In the genomic region with DNA sequence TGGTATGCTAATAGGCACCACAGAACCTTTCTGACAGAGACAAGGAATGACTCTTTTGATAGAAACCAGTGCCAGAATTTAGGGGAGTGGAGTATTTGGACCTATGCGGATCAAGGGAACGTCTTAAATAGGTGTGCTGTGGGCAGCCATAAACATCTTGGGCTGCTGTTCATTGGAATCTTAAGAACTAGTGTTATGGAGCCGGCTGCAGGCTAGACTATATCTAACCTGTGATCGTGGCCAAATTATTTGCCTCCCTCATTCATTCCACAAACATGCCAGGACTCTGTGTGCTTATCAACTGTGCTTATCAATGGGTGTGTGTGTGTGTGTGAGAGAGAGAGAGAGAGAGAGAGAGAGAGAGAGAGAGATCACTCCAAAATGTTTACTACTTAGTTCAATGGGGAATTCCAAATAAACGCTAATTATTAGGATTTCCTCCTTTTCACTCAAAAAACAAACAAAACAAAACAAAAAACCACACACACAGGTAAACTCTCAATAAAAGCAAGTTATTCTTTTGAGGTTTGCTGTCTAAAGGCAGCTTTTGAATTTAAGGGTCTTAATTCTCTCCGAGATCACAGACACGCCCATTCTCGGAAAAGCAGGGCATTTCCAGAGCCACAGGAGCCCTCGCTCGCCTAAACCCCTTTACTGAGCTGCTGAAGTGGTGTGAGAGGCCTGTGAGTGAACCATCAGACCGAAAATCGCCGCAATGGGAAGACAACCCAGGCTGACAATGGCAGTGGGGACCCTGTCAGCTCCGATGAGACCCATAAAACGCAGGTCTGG, we compare ENCODE assay signal across 7 mouse cellular contexts. TPM values are rescaled to one million over a fixed set of nuclear protein-coding genes. Genes with fewer than 3 reads are reported as not detected.
DNase-seq lines count a peak whose midpoint lies in the region; ATAC-seq and TF ChIP-seq lines count a peak whose summit lies in the region.

No protein-coding gene starts in this region.

- peak overlapping the region; percentile 62 for H3K27ac ChIP-seq in CH12.LX (ENCODE audit: insufficient read depth, low read depth)
- peak overlapping the region; percentile 93 for H3K27ac ChIP-seq in forebrain, embryonic 11.5 days (ENCODE audit: low read depth, low read length)
- peak overlapping the region; percentile 87 for H3K27ac ChIP-seq in liver, adult 2 months (replicated peaks; ENCODE audit: insufficient read depth, low read depth, low read length)
- peak overlapping the region; percentile 99 for H3K27ac ChIP-seq in small intestine, adult 2 months (ENCODE audit: insufficient read depth, low read depth, low read length)

- peaks cover 36% of the 10 kb centered on the region for H3K79me3 ChIP-seq in C2C12 (ENCODE audit: low read depth)

- H3K9me3 ChIP-seq in CH12.LX (replicated peaks; ENCODE audit: low read length), result no peaks in the 10 kb centered on the region
- no peaks in the 10 kb centered on the region for H3K9me3 ChIP-seq in forebrain, embryonic 11.5 days (ENCODE audit: control insufficient read depth, low read length)

- no peak for ATAC-seq in forebrain, embryonic 11.5 days (replicated peaks; ENCODE audit: low FRiP score)
- ATAC-seq in cerebellum, adult (ENCODE audit: insufficient number of reproducible peaks, low FRiP score, low TSS enrichment), result no peak

- no peak for DNase-seq in CH12.LX (ENCODE audit: extremely low read depth)
- no peak for DNase-seq in forebrain, embryonic 11.5 days (ENCODE audit: low spot score)
- peak; percentile 57 for DNase-seq in liver, adult 2 months (ENCODE audit: extremely low read depth, low read depth, low spot score)
- no peak for DNase-seq in cerebellum, postnatal 25 days

- H3K9ac ChIP-seq in CH12.LX (ENCODE audit: insufficient read depth, low read depth), result peak overlapping the region; percentile 75
- peak overlapping the region; percentile 79 for H3K9ac ChIP-seq in forebrain, embryonic 11.5 days (ENCODE audit: low read length)
- peak overlapping the region; percentile 91 for H3K9ac ChIP-seq in liver, adult 2 months (ENCODE audit: low read depth, low read length)

- TF ChIP-seq RAD21 in CH12.LX (IDR thresholded peaks at IDR 0.05; ENCODE audit: low read depth, low read length), result no peak

- no peak for TF ChIP-seq EP300 in CH12.LX (IDR thresholded peaks at IDR 0.05; ENCODE audit: low read length)

- no peak for TF ChIP-seq CTCF in C2C12 (IDR thresholded peaks at IDR 0.05; ENCODE audit: control insufficient read depth, insufficient read depth, insufficient read length)
- no peak for TF ChIP-seq CTCF in CH12.LX (conservative IDR thresholded peaks at IDR 0.05 in 1 of 2, IDR thresholded peaks at IDR 0.05 in 1 of 2; ENCODE audit: low read depth in 2 of 2, low read length in 2 of 2)
- no peak for TF ChIP-seq CTCF in liver, adult 2 months (IDR thresholded peaks at IDR 0.05; ENCODE audit: low read depth, low read length)
- peak; percentile 22; the same call in 1 of the 2 replicates for TF ChIP-seq CTCF in small intestine, adult 2 months (IDR thresholded peaks at IDR 0.05; ENCODE audit: extremely low read depth, insufficient read length, insufficient replicate concordance, low read depth, low read length)

- peaks cover 2 to 27% of the 10 kb centered on the region in 2 experiments; a peak in 2 of 4 replicates for H3K4me1 ChIP-seq in CH12.LX (ENCODE audit: control insufficient read depth in 1 of 2, insufficient read depth in 2 of 2)
- H3K4me1 ChIP-seq in forebrain, embryonic 11.5 days (replicated peaks; ENCODE audit: control insufficient read depth, insufficient read depth, low read length), result peaks cover 2% of the 10 kb centered on the region; the same call in 1 of the 2 replicates
- peaks cover 10% of the 10 kb centered on the region; the same call in 1 of the 2 replicates for H3K4me1 ChIP-seq in liver, adult 2 months (ENCODE audit: control insufficient read depth, insufficient read depth, low read length)
- peaks cover 5% of the 10 kb centered on the region; the same call in 1 of the 2 replicates for H3K4me1 ChIP-seq in small intestine, adult 2 months (ENCODE audit: control insufficient read depth, insufficient read depth, insufficient read length, low read length)

- H3K4me3 ChIP-seq in C2C12 (ENCODE audit: insufficient read depth, poor library complexity, severe bottlenecking), result peak overlapping the region; percentile 56
- H3K4me3 ChIP-seq in CH12.LX (replicated peaks in 1 of 3; ENCODE audit: low read depth in 2 of 3, low read length in 2 of 3, poor library complexity in 1 of 3), result peak overlapping the region; percentile 84 to 91 (median 89)
- H3K4me3 ChIP-seq in forebrain, embryonic 11.5 days (ENCODE audit: low read depth, low read length), result peak overlapping the region; percentile 91
- peak overlapping the region; percentile 71 for H3K4me3 ChIP-seq in liver, adult 2 months (ENCODE audit: insufficient read depth, low read depth, low read length)
- peak overlapping the region; percentile 72 for H3K4me3 ChIP-seq in small intestine, adult 2 months (ENCODE audit: low read depth, low read length)

- H3K79me2 ChIP-seq in C2C12 (ENCODE audit: control insufficient read depth, insufficient read depth), result peaks cover 37% of the 10 kb centered on the region
- H3K79me2 ChIP-seq in CH12.LX (replicated peaks; ENCODE audit: control insufficient read depth, extremely low read depth, insufficient read depth, poor library complexity, severe bottlenecking), result peaks cover 33% of the 10 kb centered on the region
- peaks cover 3% of the 10 kb centered on the region; the same call in 1 of the 2 replicates for H3K79me2 ChIP-seq in liver, adult 2 months (ENCODE audit: control insufficient read depth, insufficient read depth, low read length)

- H3K36me3 ChIP-seq in C2C12 (ENCODE audit: control insufficient read depth, insufficient read depth) (peaks cover 11% of the 10 kb centered on the region), CH12.LX (replicated peaks in 1 of 2; ENCODE audit: control insufficient read depth in 1 of 2, insufficient read depth in 1 of 2, low read length in 1 of 2) (peaks cover 3 to 6% of the 10 kb centered on the region in 2 experiments)
- no peaks in the 10 kb centered on the region for H3K36me3 ChIP-seq in forebrain, embryonic 11.5 days (ENCODE audit: control insufficient read depth, insufficient read depth, low read length)
- H3K36me3 ChIP-seq in liver, adult 2 months (ENCODE audit: control insufficient read depth, insufficient read depth, low read length), result no peaks in the 10 kb centered on the region
- H3K36me3 ChIP-seq in small intestine, adult 2 months (ENCODE audit: control insufficient read depth, insufficient read depth, low read length), result no peaks in the 10 kb centered on the region

- H3ac ChIP-seq in C2C12 (ENCODE audit: control insufficient read depth, insufficient read length, low read depth), result peak overlapping the region; percentile 80

- dilution Hi-C loops in CH12.LX (cut with MboI; ENCODE audit: extremely low pct_ligation_motif_present, extremely low pct_unique_long_range_greater_than_20kb, low sequenced_read_pairs), result no loop called here

- in situ Hi-C loops in CH12.LX (cut with MboI; ENCODE audit: low pct_ligation_motif_present, low pct_unique_long_range_greater_than_20kb, low sequenced_read_pairs), result no loop called here

- H3K27me3 ChIP-seq in C2C12 (ENCODE audit: control insufficient read depth, insufficient read depth, insufficient read length) (no peaks in the 10 kb centered on the region), CH12.LX (replicated peaks) (no peaks in the 10 kb centered on the region)
- H3K27me3 ChIP-seq in forebrain, embryonic 11.5 days (ENCODE audit: control insufficient read depth, insufficient read depth, low read length), result no peaks in the 10 kb centered on the region
- H3K27me3 ChIP-seq in liver, adult 2 months (ENCODE audit: control insufficient read depth, insufficient read depth, low read length), result no peaks in the 10 kb centered on the region
- H3K27me3 ChIP-seq in small intestine, adult 2 months (ENCODE audit: control insufficient read depth, insufficient read depth, low read length), result no peaks in the 10 kb centered on the region

- TF ChIP-seq POLR2A in CH12.LX (IDR thresholded peaks at IDR 0.05; ENCODE audit: low read depth, low read length), result no peak
- no peak for TF ChIP-seq POLR2A in liver, adult 2 months (IDR thresholded peaks at IDR 0.05; ENCODE audit: extremely low read depth, insufficient read depth, low read length)
- TF ChIP-seq POLR2A in small intestine, adult 2 months (IDR thresholded peaks at IDR 0.05; ENCODE audit: low read depth, low read length), result no peak

- H3K4me2 ChIP-seq in CH12.LX (ENCODE audit: insufficient read depth, low read depth, poor library complexity, severe bottlenecking), result peak overlapping the region; percentile 34
- peak overlapping the region; percentile 64 for H3K4me2 ChIP-seq in forebrain, embryonic 11.5 days (ENCODE audit: low read depth, low read length, severe bottlenecking)

- WGBS in forebrain, embryonic 11.5 days, result 8% methylated on average over 15 of the region's 15 CpGs
- 8% methylated on average over 15 of the region's 15 CpGs for whole genome bisulfite sequencing in liver, adult 2 months
- WGBS in small intestine, adult 2 months, result 5% methylated on average over 15 of the region's 15 CpGs

TF ChIP-seq in C2C12, 6 proteins besides CTCF, POLR2A, EP300 and RAD21 (continues in another document):
- TF ChIP-seq MYOD1 (IDR thresholded peaks at IDR 0.05; ENCODE audit: control insufficient read depth, insufficient read length, low read depth) (no peak), CEBPB (IDR thresholded peaks at IDR 0.05; ENCODE audit: low read depth) (no peak)

TF ChIP-seq in CH12.LX, 34 proteins besides CTCF, POLR2A, EP300 and RAD21 (continues in another document):
- TF ChIP-seq ZNF384 (IDR thresholded peaks at IDR 0.05; ENCODE audit: low read depth, low read length), result no peak
- TF ChIP-seq MXI1 (IDR thresholded peaks at IDR 0.05; ENCODE audit: low read depth, low read length), result no peak
- no peak for TF ChIP-seq MAX (IDR thresholded peaks at IDR 0.05; ENCODE audit: low read length)
- TF ChIP-seq SIN3A (IDR thresholded peaks at IDR 0.05; ENCODE audit: low read length), result no peak; the same call in 1 of the 2 replicates

RNA-seq across cellular contexts. Expression of gene Rab5a, which starts 0.8 kb away (rescaled TPM):
- 13.9 TPM for polyA plus RNA-seq in C2C12 (2012; fragmentation: generic; extraction: Trizol)
- total RNA-seq in CH12.LX (2012; rRNA removed), result 28.0 and 32.1 TPM in 2 replicates
- 89.2 and 107 TPM in 2 replicates for total RNA-seq in CH12.LX (2014; rRNA removed)
- 36.1 and 38.9 TPM in 2 replicates for polyA plus RNA-seq in CH12.LX (2012; ENCODE audit: insufficient read length, low read depth)
- polyA plus RNA-seq in forebrain, embryonic 11.5 days (2014; fragmentation: Nextera tagmentation; extraction: Ambion mirVana), result 87.6 and 92.5 TPM in 2 replicates
- 44.8 and 53.7 TPM in 2 replicates for total RNA-seq in liver, adult 2 months (2014; rRNA removed)
- 6.0 and 7.5 TPM in 2 replicates for polyA plus RNA-seq in liver, adult 2 months (2012; rRNA removed)
- 1.2 and 2.2 TPM in 2 replicates for polyA plus RNA-seq in small intestine, adult 2 months (2012; rRNA removed)

RNA-seq across cellular contexts. Expression of gene Efhb, which starts 15.1 kb away (rescaled TPM):
- not detected for polyA plus RNA-seq in C2C12 (2012; fragmentation: generic; extraction: Trizol)
- 0.04 TPM in 1 of 2 replicates, not detected in the other for total RNA-seq in CH12.LX (2012; rRNA removed)
- total RNA-seq in CH12.LX (2014; rRNA removed), result not detected in 2 replicates
- polyA plus RNA-seq in CH12.LX (2012; ENCODE audit: insufficient read length, low read depth), result 0.09 TPM in 1 of 2 replicates, not detected in the other
- polyA plus RNA-seq in forebrain, embryonic 11.5 days (2014; fragmentation: Nextera tagmentation; extraction: Ambion mirVana), result 0.41 and 0.48 TPM in 2 replicates
- total RNA-seq in liver, adult 2 months (2014; rRNA removed), result 0.07 TPM in 1 of 2 replicates, not detected in the other
- not detected in 2 replicates for polyA plus RNA-seq in liver, adult 2 months (2012; rRNA removed)
- polyA plus RNA-seq in small intestine, adult 2 months (2012; rRNA removed), result 0.03 and 0.08 TPM in 2 replicates
